Mouse (Mus musculus): ENCODE results near the gene Kansl3.

Kansl3 gene

GRCm38 (mm10) chr1:36293470-36293869 is 75.5 kb downstream of the Kansl3 start:
- DNase-seq (ENCODE audit: low spot score in 2 of 2), result peak; percentile 46 to 58
